Mouse (Mus musculus): ENCODE measurements around the gene Zfp609. TPM values are rescaled to one million over a fixed set of nuclear protein-coding genes. Genes with fewer than 3 reads are reported as not detected.

Gene Zfp609
- total RNA-seq (2015; ENCODE audit: low replicate concordance) (4.0 and 7.3 TPM in 2 replicates), total RNA-seq (2017; ENCODE audit: low replicate concordance) (1.1 and 2.5 TPM in 2 replicates)

- ATAC-seq (replicated peaks; ENCODE audit: low FRiP score, poor library complexity, severe bottlenecking), result peak; percentile 69
Observed at GRCm38 (mm10) chr9:65827344-65828015, at the start of gene Zfp609. Zfp609 (minus strand) TSS chr9:65827564.

DNA sequence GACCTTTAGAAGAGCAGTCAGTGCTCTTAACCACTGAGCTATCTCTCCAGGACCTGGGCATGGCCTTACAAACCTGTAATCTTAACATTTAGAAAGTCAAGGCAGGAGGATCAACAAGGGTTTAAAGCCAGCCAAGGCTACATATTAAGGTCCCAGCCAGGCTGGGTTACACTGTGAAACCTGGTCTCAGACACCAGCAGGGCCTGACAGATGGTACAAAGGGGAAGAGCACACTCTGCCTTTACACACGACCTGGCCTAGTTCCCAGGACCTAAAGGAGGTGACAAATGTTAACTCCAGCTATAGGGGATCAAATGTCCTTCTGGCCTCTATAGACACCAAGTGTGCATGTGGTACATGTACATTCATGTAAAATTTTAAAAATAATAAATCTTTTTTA, 32.3 kb upstream of the Zfp609 start:
- no peak for ATAC-seq (replicated peaks; ENCODE audit: low FRiP score, poor library complexity, severe bottlenecking)

DNA sequence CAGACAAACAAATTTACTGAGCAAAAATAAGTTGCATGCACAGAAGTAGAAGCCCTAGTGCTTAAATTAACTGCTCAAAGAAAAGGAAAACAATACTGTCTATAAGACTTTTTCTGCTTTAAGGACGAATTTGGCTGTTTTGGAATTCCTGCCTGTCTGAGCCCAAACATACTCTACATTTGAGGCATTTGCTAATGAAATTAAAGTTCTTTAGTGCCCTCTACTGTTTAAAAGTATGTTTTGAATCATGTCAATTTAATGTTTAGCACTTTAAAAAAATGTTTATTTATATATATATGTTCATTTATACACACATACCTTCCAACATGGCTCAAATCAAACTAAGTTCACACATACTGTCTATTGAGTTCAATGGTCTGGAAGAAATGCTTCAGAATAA, 22.8 kb upstream of the Zfp609 start:
- no peak for ATAC-seq (replicated peaks; ENCODE audit: low FRiP score, poor library complexity, severe bottlenecking)

- ATAC-seq (replicated peaks; ENCODE audit: low FRiP score, poor library complexity, severe bottlenecking), result no peak; the same call in 1 of the 2 replicates
Observed at GRCm38 (mm10) chr9:65848154-65848553, 20.8 kb upstream of the Zfp609 start.

GRCm38 (mm10) chr9:65844421-65845165, 17.2 kb upstream of the Zfp609 start:
- no peak for ATAC-seq (replicated peaks; ENCODE audit: low FRiP score, poor library complexity, severe bottlenecking)

- ATAC-seq (replicated peaks; ENCODE audit: low FRiP score, poor library complexity, severe bottlenecking), result no peak
Observed at GRCm38 (mm10) chr9:65839841-65840240, 12.5 kb upstream of the Zfp609 start.

DNA sequence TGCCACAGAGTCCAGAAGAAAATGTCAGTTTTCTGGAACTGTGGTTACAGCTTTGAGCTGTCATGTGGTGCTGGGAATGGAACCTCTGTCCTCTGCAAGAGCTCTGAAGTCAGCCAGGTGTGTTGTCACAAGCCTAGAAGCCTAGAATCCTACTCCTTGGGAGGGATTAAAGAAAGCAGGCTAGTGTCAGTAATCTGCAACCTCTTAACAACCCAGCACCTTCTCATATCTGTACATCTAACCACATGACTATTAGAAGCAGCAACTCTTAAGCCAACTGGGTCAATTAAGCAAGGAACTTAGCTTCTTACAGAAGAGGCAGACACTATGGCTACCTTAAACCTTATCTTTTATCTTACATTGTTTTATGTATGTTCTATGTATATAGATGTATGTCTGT, 9.6 kb upstream of the Zfp609 start:
- ATAC-seq (replicated peaks; ENCODE audit: low FRiP score, poor library complexity, severe bottlenecking), result no peak

DNA sequence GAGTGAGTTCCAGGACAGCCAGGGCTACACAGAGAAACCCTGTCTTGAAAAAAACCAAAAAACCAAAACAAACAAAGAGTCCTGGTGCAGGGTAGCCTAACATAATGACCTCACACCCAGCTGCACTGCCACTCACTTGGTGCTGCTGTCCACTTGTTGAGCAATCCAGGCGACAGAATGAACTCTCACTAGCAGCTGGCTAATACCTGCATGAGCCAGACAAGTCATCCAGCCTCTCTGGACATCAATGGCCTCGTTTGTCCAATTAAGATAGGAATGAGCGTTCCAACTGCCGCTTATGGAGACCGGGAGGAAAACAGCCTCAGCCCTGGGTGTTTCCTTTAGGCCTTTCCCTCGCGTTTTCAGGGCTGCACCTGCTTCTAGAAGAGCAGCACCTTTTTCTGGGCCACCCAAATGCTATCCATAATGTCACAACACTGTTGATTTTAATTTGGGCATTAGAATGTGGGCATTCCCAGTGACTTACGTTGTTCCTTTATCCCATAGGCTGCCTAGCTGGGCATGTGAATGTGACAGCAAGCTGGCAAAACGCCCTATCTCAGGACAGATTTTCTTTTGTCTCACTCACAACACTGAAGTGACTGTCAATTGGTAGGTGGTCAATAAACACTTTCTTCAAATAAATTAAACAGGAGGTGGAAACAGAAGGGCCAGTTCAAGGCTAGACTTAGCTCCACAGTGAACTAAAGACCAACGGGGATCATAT, 7.4 kb upstream of the Zfp609 start:
- no peak for ATAC-seq (replicated peaks; ENCODE audit: low FRiP score, poor library complexity, severe bottlenecking)

DNA sequence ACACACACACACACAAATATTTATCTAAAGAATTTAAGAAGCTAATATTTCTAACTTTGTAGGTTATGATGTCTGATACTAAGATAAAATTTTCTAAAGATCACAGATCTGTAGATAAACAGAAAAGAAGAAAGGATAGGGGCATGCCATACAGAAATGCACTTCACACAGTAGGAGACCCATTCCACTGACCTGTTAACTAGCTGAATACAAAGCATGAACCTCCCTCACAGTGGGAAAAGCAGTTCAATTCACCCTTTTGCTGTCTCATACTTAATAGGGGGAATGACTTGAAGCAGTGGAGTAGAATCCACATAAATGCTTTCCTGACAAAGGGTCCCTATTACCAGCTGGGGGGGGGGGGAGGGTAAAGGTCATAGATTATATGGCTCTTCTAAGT, 6.3 kb upstream of the Zfp609 start:
- no peak for ATAC-seq (replicated peaks; ENCODE audit: low FRiP score, poor library complexity, severe bottlenecking)

DNA sequence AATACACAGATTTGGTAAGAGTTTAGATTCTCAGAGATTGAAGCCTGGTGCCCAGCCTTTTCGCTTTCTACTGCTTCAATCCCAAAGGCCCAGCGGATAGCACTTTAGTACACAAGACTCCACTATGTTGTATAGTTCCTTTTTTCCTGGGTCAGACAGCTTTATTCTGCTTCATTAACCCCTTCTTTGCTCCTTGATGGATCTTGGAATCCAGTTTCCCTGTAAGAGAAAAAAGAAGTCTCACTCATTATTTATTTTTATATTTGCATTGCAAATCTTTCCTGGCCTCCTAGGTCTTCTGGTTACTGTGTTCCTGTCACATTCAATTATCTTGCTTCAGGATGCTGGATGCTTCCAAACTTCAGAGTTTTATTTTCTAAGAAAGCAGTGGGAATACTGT, 5.9 kb upstream of the Zfp609 start:
- ATAC-seq (replicated peaks; ENCODE audit: low FRiP score, poor library complexity, severe bottlenecking), result no peak

DNA sequence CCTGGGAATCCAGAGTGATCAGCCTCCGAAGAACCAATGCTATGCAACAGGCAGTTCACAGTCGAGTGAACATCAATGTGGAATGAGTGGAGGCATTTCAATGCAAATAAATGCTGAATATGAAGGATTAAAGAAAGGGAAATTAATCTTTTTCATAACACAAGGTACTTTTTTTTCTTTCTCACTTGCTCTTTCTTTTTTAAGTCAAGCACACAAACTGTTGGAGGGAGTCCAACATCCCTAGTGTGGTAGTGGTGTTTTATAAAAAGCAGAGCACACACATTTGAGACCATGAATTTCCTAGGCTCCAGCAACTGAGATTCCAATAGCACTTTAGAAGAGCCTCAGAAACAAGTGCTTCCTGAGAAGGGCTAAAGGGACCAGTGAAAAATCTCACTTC, 4.7 kb upstream of the Zfp609 start:
- no peak for ATAC-seq (replicated peaks; ENCODE audit: low FRiP score, poor library complexity, severe bottlenecking)

GRCm38 (mm10) chr9:65831164-65831563, 3.8 kb upstream of the Zfp609 start:
- no peak for ATAC-seq (replicated peaks; ENCODE audit: low FRiP score, poor library complexity, severe bottlenecking)

DNA sequence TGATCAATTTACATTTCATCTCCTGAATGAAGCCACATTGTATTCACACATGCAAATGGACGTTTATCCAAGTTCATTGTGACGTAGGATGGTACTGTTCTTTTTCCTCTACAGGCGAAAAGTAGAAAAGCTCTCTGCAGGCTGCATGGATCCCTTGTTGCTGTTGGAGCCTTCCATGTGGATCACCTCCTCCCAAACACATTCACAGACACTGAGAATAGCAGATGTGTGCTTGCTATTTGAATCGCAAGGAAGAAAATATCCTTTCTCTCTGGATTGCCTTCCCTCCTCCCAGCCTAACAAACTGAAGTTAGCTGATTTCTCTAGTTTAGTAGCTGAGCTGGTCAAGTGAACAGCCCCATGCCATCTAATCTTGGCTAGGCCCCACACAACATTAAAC, 2.9 kb upstream of the Zfp609 start:
- ATAC-seq (replicated peaks; ENCODE audit: low FRiP score, poor library complexity, severe bottlenecking), result no peak

- no peak for ATAC-seq (replicated peaks; ENCODE audit: low FRiP score, poor library complexity, severe bottlenecking)
Observed at GRCm38 (mm10) chr9:65829410-65829809, 2.0 kb upstream of the Zfp609 start.

GRCm38 (mm10) chr9:65828511-65828910, 1.1 kb upstream of the Zfp609 start:
- no peak for ATAC-seq (replicated peaks; ENCODE audit: low FRiP score, poor library complexity, severe bottlenecking)

DNA sequence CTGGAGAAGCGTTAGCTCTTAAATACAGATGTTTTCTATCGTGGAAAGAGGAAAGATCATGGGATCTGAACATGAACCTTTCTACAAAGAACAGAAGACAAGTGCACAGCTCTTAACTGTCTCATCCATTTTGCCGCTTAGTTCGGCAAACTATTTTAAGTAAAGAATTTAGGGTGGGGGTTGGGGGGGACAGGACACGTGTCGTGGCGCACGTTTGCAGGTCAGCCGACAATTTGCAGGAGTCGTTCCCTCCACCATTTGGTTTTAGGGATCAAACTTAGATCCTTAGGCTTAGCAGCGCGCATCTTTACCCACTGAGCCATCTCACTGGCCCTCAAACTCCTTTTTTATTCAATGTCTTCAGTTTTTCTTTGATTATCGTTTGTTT, 646 bp upstream of the Zfp609 start:
- ATAC-seq (replicated peaks; ENCODE audit: low FRiP score, poor library complexity, severe bottlenecking), result no peak

DNA sequence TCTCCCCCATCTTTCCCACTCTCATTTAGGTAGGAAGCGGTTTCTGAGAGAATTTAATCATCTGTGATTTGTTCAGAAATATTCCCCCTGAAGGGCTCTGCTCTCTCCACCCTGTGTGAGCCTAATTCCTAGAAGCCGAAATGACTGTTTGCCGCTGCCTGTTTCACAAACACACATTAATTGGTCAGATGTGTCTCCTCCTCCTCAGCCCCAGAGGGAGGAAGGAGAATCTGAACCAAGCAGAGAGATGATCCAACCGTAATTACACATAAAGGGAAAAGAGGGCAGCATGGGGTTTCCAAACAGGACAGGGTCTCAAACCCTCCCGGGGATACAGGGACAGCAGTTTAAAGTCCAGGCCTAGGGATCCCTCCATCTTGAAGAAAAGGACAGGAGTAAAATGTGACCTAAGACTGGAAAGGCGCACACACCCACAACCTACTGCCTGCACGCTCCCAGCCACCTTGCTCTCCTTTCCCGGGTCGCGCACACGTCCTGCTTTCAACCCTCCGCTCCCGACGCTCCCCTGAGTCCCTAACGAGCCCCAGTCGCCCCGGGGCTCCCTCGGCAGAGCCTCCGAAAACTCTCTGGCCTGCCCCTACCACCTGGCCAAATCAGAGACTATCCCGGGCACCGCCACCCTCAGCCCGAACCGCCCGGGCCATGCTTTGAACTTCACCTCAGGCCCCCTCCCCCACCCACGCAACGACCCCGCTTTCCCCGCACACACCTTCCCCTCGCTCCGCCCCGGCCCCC, 598 bp downstream of the Zfp609 start:
- peak; percentile 58 for ATAC-seq (replicated peaks; ENCODE audit: low FRiP score, poor library complexity, severe bottlenecking)

DNA sequence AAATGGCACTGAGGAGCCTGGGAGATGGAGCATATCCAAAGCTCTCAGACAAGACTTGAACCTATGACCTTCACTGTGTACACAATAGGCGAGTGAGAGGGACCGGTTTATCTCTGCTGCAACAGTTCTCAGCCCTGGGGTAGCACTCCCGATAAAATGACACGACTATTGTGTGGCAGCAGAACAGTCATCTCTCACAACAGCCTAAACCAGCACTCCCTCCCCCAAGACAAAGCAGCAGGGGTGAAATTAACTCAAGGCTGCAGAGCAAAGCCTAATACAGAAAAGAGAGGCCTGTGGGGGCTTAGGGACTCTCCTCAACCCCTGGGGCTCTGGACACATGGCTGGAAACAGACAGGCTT, 1.2 kb downstream of the Zfp609 start:
- ATAC-seq (replicated peaks; ENCODE audit: low FRiP score, poor library complexity, severe bottlenecking), result peak; percentile 7; the same call in 1 of the 2 replicates

GRCm38 (mm10) chr9:65823716-65824462, 3.5 kb downstream of the Zfp609 start:
- ATAC-seq (replicated peaks; ENCODE audit: low FRiP score, poor library complexity, severe bottlenecking), result no peak

Measured in erythroblast, adult 5-6 weeks (primary cell).